Mouse (Mus musculus) MEL-GATA-1-ER (cell line): Measurements from ENCODE around the gene Slc44a1.
A peak's percentile ranks its signal among the peaks of the same experiment; 100 is the strongest.

Source experiments
- DNase-seq: peaks from one replicate; pipeline ENCODE4 v3.0.0-alpha.2; 2012; ENCODE audit warnings: low read depth; ENCODE audit errors: extremely low read depth

Gene Slc44a1

DNA sequence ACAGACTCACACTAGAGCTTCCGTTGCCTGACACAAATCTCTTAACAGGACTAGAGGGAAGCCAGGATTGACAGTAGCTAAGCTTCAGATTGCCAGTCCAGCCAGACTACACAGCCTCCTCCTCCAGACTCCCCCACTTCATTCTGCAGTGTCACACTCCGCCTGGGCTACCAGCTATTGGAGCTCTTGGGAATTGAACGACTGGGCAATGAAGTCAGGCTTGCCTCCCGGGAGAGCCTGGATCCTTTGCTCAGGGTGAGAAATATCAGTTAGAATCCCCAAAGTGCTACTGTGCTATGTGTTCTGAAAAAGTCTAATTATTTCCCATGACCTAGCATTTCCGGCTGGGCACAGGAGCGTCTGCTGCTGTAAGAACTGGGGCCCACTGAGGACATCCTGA is 9.7 kb upstream of the Slc44a1 start:
- DNase-seq = no peak

DNA sequence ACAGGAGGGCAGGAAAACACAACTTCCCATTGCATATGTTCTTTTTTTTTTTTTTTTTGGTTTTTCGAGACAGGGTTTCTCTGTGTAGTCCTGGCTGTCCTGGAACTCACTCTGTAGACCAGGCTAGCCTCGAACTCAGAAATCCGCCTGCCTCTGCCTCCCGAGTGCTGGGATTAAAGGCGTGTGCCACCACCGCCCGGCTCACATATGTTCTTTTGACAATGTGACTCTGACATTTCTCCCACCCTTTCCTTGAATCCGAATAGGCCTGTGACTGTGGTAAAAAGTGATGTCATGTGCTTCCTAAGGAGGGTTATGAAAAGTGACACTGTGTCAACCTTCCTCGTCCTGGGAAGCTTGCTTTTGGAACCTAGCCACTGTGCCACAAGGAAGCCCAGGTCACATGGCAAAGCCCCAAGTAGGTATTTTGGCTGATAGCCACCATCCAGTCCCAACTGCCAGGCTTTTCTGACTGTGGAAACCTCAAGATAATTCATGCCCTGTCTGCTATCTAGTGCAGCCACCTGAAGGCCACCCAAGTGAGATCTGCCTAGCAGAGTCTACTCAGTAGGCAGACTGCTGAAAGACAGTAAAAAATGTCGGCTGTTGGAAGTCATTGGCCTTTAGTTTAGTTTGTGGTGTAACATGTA is 8.5 kb upstream of the Slc44a1 start:
- DNase-seq = peak; percentile 85

DNA sequence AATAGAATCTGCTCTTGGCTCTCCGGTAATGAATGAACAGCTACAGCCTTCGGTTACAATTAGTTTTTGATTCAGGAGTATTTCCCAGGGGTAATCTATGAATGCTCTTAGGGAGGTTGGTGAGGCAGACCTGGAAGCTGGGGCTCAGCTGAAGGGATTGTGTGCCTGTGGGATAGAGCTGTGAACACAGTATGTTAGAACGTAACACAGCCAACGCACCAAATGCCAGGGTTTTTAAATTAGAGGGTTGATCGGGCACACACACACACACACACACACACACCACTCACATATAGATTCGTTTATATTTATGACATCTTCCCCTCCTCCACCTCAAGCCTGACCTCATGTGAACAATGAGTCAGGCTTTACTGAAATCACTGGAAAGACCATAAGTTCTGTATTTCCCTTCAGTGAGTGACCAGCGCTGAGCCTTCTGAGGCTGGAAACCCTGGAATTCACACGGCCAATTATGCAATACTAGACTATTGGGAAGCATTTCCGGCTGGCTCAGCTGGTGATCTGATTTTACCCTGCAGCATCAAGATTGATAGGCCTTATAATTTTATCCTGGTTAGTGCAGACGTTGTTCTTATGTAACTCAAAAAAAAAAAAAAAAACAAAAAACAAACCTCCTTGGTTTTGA is 3.0 kb upstream of the Slc44a1 start:
- no peak for DNase-seq

DNA sequence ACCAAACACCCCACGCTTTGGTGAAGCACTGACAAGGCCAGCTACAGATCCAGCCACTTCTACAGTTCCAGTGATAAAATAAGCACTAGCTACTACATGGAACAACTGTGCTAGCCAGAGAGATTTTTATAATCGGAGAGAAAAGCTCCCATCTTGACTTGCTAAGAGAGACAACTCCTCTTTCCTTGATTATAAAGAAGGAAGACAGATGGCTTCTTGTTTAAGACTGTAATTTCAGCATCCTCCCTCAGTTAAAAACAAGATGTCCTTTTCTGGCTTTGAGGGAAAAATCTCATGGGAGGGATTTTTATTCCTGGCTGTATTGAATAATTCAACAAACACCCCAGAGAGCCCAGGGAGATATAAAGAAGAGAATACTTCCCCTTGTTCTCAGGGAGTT is 1.8 kb upstream of the Slc44a1 start:
- DNase-seq = no peak

DNA sequence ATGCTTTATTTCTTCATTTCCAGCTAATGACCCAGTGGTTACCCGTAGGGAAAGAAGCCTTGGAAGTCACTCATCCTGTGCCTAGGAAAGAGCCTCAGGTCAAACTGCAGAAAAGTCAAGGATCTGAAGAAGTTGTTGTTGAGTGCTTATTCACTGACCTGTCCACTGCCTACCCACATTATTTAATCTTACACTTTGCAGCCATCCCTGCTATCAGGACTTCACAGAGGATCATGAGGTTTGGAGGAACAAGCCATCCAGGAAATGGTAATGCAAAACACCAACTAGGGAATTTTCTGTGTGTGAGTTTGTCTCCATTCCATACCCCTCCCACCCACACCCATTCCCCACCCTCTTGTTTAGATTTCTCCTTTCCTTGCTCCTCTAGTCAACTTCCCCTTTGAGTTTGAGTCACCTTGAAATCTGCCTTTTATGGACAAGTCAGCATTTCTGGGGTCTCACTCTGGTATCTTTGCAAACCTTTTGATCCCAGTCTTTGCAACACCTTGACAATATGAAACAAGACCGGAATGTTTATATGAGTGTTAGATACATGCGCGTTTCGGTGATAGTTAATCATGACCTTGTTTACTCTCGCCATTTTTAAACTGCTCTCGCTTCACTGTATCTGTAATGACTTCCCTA is 1.3 kb upstream of the Slc44a1 start:
- DNase-seq = peak; percentile 69

DNA sequence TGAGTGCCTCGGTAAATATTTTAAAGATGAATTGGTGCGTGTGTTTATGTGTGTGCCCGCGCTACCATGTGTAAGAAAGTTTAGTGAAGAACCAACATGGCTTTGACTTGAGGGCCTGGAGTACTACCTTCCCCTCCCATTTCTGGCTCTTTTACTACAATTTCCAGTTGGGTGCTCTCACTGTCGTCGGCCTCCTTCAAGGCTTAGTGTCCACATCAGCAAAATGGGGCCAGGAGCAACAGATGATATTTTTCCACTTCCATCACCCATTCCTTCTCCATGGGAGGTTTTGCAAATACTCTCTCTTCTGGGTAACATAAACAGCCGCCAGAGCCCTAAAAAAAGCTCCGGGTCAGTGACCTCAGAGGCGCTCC is 590 bp upstream of the Slc44a1 start:
- DNase-seq = no peak

DNA sequence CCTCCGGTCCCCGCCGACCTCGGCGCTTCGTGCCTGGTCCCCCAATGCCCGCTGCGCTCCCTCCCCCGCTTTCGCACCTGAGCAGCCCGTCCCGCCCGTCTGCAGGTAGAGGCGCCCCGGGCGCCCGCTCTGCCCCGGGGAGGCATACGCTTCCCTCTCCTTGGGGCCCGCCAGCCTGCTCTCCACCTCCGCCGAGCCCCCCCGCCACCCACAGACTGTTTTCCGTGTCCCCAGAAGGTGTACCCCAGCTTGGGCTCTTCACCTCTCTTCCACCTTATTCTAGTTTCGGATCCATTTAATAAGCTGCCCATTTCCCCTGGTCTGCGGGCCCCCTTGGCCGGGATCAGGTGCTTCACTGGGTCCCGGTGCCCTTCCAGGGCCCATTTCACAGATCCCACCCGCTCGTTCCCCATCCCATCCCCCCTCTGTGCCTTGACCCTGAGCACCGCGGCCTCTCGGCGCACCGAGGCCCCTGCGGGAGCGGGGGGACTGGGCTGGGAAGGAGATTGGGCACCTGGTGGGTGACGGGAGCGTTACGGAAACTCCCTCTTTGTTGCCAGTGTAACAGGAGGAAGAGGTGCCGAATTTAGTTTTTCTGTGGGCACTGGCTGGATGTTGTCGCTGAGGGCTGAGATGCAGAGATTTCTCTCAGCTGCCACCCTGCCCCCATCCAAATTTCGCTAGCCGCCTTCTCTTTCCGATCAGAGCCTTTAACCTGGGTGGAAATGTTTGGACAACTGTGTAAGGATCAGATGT is 781 bp downstream of the Slc44a1 start:
- no peak for DNase-seq

DNA sequence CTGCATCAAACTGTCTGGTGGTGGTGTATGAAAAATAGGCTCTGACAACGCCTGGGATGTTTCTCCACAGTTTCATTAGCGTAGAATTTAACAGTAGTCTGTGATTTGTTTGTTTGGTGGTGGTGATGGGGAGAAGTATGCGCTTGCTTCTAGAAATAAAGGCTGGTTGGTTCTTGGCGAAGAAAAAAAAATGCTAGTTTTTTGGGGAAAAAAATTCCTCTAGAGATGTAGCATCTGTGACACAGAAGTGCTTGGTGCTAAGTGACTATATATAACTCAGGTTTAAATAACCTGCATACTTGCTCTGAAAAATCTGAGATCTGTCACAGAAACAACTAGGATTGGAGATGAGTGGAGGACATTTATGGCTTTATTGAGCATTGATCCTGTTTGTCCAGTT is 1.5 kb downstream of the Slc44a1 start:
- no peak for DNase-seq

DNA sequence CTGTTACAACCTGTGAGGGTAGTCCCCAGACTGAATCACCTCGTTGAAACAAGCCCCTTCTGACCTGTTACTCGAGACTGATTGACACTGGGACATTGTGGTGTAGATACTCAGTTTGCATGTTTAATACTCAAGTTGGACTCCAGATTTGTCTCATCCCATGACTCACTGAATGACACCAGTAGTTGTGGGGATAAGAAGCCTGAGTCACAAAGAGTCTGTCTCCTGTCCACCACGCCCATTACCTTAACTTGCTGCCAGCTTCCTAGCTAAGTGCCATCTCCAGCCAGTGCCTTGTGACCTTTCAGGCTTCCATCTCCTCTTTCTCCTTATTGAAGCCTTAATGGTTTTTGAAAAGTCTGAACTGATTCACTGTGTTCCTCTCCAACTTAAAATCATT is 6.0 kb downstream of the Slc44a1 start:
- DNase-seq = no peak

DNA sequence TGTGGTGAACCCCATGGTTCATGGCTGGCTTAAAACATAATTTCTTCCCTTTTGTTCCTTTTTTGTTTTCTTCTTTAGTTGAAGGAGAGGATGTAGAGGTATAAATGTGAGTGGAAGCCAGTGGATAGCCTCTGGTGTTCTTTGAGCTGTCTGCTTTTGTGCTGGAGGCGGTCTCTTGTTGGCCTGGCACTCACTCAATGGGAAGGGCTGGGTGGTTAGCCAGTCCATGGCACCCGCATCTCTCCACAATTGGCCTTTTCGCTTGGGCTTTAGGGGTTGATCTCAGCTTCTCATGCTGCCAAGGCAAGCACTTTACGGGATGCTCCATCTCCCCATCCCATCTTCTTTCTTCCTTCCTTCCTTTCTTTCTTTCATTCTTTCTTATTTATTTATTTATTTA is 7.6 kb downstream of the Slc44a1 start:
- no peak for DNase-seq

DNA sequence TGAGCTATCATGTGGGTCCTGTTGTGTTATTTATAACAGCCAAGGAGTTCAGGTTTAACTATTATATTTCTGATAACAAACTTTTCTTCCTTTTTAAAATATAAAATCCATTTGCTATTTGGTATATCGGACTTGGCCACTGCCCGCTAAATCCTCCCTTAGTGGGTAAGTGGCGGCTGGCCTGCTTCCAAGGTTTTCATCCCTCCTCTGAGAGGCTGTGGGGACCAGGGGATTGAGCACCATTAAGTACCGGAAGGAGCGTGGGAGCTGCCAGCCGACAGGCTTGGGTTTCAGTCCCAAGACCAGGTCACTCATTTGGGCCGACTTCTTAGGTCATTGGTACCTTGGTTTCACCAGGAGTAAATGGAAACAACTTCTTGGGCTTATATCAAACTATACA is 10.5 kb downstream of the Slc44a1 start:
- no peak for DNase-seq

DNA sequence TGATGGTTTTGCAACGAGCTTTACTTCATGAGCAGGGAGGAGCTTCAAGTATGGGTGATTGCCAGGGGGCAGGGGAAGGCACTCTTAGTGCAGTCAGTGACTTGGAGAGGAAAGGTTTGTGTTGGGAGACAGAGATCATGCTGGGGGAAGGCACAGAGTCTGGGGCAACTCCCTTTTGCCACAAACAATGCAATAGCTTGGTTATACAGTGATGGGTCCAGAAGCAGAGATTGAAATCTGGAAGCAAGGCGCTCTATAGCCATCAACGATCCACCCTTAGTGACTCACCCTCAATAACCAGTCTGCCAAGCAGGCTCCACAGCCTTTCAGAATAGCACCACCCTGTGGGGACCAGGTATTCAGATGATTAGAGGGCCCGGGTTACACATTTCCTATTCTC is 11.7 kb downstream of the Slc44a1 start:
- no peak for DNase-seq

DNA sequence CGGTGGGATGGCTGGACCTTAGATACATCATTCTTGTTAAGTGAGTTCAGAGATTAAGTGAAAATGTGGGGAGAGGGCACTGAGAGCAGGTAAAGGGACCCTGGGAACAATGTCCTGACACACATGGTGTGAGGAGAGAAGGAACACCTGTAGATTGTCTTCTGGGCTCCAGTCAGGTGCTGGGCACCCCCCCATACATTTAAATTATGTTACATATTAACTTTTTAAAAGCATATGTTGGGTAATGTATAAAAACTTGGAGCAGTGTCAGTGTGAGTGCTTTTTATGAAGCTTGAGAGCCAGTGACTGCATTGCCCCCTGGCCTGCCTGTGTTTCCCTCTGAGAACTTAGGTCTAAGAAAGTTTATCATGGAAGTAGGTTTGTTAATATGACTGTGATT is 12.2 kb downstream of the Slc44a1 start:
- DNase-seq = no peak

DNA sequence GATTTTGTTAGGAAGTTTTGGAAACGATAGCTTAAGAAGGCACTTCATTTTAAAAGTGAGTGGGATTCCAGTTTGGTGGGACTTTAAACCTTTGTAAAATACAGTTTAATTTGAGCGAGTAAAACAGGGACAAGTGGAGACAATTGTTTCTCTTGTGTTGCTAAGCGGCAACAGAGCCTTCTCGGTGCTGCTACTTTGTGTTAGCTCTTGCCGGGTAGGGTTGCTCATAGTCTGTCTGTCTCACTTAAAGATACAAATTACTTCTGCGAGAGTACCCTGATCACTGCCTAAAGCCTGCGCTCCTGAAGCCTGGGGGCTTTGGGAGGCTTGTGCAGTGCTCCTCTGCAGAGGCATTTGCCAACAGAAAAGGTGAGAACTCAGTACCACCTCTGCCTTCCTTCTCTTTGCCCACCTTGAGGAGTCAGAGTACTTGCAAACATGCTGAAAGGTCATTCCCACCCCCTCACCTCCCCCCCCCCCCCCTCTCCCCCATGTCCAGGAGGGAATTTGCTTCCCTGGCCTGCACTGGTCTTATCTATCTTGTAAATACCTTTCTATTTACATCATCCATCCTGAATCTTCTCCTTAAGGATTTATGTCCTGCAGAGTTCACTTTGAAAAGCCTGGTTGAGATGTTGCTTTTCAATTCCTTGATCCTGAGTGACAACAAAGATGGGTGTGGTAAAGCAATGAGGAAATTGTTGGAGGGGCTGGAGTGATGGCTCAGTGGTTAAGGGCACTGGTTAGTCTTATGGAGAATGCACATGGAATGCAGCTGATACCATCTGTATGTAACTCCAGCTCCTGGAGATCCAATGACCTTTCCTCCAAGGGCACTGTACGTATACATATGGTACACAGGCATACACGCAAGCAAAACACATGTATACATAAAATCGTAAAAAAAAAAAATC is 13.0 kb downstream of the Slc44a1 start:
- no peak for DNase-seq

DNA sequence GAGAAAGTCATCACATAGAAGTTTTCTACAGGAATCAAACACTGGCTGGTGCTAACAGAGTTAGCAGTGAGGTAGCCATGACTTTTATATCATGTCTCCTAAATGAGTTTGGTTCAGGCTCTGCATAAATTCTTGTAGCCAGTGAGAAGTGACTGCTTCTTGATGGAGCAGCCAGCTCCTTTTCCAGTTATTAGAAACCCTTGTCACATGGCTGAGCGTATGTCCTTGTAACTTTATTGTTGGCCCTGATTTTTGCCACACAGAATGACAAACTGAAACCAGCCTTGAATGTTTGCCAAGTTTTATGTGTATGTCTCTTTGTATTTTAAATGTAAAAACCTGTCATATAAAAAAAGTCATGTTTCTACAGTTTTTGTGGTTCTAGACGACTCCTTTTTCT is 15.7 kb downstream of the Slc44a1 start:
- no peak for DNase-seq

DNA sequence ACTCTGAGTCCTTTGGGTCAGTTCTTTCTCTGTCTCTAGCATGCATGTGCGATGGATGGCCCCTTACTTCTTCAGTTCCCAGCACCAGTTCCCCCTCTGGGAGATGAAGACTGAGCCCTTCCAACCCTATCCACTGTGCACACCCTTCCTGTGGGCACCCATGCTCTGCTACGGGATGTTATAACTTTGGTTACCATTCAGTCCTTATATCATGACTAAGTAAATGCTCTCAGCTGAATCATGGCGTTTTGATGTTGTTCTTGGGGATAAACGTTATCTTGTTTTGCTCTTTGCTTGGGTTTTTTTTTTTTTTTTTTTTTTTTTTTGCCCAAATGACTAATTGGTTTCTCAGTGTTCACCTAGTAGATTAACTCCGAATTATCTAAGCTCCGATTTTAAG is 16.4 kb downstream of the Slc44a1 start:
- DNase-seq = peak; percentile 66

DNA sequence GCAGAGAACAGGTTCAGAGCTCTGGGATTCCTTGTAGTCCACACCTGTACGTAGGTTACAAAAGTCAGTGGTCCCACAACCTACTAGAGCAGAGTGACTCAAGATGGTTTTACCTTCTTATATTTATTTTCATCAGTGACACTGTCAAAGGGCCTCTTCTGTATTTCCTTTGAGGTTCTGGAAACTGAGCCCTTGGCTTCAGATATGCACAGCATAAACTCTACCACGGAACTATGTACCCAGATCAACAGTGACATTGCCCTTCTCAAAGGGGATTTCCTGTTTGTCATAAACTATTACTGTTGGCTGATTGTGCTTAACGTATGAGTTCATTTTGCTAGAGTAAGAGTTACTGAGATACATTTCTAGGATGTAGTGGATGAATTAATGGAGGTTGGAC is 18.3 kb downstream of the Slc44a1 start:
- no peak for DNase-seq

DNA sequence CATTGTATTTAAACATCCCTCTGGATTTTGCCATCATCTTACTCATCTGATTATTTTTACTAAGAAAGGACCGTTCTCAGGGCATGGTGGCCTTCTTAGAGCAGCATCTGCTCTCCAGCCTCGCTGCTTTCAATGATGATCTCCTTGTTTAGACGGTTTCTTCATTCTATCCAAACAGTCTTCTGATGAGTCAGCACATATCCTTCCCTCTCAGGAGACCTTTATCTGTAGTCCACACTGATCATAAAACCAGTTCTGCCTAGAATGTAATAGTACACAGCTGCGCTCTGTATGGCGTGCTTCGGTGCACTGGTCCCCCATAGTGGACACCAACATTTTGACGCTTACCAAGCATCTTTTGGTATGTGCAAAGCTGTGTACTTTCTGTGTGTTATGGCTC is 19.5 kb downstream of the Slc44a1 start:
- DNase-seq = peak; percentile 6

DNA sequence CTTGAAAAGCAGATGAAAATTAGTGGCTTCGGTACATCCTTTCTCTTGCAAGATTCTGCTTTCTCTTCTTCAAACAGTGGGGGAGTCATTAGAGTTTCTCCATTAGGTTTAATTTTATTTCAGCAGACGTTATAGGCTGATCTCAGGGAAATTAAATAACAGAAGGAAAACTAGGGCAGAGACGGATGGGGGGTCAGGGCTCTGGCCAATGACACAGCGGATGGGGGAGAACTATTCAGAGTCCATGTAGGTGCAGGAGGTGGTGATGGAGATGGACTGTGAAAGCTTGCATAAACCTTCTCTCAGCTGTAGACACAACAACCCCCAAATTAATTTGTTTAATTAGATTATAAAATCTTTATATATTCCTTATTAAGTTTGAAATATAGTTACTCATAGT is 20.8 kb downstream of the Slc44a1 start:
- no peak for DNase-seq

DNA sequence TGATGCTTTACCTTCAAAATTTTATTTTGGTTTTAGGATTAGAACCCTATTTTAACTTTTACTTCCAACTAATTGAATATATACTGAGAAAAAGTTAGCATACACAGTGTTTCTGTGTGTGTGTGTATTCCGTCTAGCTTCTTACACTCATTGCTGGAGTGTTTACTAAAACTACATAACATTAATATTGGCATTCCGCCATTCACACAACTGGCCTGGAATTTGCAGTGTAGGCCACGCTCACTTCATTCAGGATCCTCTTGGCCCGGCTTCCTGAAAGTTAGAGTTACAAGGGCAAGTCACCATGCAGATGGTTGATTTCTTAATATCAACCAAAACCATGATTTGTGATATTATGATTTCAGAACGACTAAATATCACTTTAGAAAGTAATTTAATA is 21.9 kb downstream of the Slc44a1 start:
- no peak for DNase-seq

DNA sequence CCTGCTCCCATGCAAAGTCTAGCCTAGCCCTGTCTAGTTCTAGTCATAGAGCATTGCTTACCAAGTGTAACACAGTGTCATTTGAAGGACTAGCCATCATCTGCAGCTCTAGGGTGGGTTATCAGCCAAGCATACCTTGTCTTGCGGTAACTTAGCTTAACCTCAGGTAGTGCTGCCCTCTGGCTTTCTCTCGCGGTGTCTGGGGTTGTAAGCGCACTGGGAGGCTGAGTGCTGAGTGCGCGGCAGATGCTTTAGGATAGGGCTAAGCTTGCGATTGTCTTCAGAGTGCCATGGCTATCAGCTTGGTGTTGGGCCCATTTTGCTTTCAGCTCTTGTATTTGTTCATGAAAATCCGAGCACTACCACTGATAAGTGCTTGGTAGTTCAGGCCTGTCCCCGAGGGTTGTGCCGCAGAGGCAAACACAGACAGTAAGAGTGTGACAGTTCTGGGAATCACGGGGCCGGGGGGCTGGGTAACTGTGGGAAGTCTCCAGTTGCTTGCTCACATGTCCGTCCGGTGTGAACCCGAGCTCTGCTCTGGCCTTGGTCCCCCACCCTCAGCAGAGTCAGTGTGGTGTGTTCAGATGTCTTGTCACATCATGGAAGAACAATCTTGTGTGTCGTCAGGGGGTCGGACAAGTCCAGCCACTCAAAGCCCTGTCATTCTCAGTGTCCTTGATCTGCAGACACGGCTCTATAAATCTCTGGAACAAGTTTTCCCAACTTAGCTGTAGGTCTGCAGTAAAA is 22.5 kb downstream of the Slc44a1 start:
- DNase-seq = no peak
